Mouse (Mus musculus): ENCODE data around the gene Aass.
A peak's percentile ranks its signal among the peaks of the same experiment; 100 is the strongest.
"Not testable (repeated sequence)": the region's sequence is repeated elsewhere in the genome, so short reads cannot be mapped to it uniquely, and the experiment has no call there.

The Aass gene

DNA sequence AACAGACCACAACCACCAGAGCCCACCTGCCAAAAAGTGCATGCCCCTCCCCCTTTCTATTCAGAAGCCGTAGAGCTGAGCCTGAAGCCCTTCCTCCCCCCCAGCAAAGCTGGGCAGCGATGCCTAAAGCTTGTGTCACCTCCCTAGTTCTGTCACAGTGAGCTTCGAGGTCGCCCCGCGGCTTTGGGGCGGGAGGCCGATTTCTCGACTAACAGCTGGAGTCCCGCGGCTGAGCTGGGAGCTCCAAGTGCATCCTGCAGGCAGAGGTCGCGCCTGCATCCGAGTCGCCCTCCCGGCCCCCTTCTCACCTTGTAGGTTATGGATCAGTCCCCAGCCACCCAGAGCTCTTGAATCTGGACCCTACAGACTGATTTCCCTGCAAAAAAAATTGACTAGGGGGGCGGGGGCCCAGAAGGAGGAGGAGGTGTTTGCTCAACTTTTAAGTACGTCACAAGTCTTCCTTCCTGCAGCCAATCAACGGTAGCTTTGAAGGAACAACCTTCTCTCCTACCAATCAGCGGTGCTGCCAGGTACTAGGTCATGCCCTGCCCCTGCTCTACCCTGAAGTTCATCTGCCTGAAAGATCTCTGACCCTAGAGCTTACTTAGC lies at the start of gene Aass:
Aass (minus strand) TSS at position 414 of the 609 bp plus-strand sequence.
- DNase-seq (ENCODE audit: extremely low spot score, low spot score), result peak; percentile 54

DNA sequence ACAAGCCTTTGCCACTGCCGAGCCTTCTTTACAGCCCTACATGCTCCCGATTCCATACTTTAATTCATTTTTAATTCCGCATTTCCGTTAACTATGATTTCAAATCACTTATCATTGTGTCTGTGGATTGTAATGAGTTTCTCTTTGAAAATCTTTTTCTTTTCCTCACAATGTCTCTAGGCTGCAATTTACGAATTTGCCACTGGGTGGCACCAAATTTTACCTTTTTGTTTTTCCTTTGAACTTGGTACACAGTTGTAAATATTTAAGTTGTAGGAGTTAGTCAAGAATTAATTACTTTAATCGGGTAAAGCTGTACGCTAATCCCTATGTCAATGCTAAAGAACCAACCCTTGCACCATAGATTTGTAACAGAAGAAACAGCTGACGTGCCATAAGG lies 47.3 kb upstream of the Aass start:
- DNase-seq (ENCODE audit: extremely low spot score, low spot score), result peak; percentile 48

DNA sequence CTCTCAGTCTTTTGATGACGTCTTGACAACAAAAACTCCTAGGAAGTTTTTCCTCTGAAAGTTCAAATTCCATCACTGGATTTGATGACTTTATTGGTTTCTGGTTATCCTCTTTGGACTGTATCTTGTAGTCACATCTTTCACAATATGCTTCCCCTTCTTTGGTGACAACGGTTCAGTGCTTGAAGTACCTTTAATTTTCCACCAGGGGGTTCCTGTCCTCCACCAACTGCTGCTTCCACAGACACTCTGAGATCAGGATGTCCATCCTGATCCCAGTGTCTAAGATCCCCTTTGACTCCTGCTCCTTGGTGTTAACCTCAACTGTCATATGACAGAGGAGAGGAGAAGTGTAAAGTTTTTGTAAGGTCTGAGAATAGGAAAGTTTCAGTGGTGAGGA lies 31.0 kb upstream of the Aass start:
- DNase-seq (ENCODE audit: extremely low spot score, low spot score), result not testable (repeated sequence)

DNA sequence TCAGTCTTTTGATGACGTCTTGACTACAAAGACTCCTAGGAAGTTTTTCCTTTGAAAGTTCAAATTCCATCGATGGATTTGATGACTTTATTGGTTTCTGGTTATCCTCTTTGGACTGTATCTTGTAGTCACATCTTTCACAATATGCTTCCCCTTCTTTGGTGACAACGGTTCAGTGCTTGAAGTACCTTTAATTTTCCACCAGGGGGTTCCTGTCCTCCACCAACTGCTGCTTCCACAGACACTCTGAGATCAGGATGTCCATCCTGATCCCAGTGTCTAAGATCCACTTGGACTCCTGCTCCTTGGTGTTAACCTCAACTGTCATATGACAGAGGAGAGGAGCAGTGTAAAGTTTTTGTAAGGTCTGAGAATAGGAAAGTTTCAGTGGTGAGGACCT lies 23.6 kb upstream of the Aass start:
- not testable (repeated sequence) for DNase-seq (ENCODE audit: extremely low spot score, low spot score)

GRCm38 (mm10) chr6:23153112-23153511 lies 20.3 kb upstream of the Aass start:
- DNase-seq (ENCODE audit: extremely low spot score, low spot score), result no peak

DNA sequence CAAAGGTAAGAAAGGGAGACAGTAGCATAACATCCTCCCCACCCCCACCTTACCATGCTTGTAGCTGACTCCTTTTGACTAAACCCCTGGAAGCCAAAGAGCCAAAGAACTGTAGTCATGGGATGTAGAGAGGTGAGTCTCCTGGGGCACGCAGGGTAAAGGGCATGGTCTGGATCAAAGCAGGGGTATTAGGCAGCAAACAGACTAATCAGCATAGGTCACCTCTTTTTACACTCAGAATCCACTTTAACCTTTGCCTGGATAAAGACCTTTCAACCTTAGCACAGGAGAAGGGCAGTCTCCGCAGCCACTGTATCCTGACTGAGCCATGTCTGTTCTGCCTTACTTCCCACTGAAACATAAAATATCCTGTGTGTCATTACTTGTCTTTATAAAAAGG lies 14.4 kb upstream of the Aass start:
- no peak for DNase-seq (ENCODE audit: extremely low spot score, low spot score)

GRCm38 (mm10) chr6:23143980-23144379 lies 11.2 kb upstream of the Aass start:
- no peak for DNase-seq (ENCODE audit: extremely low spot score, low spot score)

DNA sequence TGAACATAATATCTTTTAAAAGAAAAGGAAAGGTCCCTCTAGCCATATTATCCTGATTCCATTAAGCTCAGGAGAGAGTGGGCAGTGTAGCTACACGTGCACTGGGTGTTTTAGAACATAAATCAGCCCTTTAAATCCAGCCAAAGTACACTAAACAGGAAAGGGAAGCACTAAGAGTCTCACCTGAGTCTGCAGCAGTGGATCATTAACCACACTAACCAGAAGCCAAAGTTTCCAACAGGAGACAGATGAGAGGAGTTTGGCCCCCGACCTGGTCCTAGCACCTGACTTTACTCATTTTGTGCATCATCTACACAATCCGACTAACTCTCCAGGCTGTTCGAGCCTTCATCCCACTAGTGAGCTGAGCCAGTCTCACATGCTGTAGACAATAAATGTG lies 1.8 kb downstream of the Aass start:
- DNase-seq (ENCODE audit: extremely low spot score, low spot score), result no peak

GRCm38 (mm10) chr6:23129201-23129600 lies 3.6 kb downstream of the Aass start:
- no peak for DNase-seq (ENCODE audit: extremely low spot score, low spot score)

- no peak for DNase-seq (ENCODE audit: extremely low spot score, low spot score)
Observed at GRCm38 (mm10) chr6:23126706-23127105, 6.1 kb downstream of the Aass start.

GRCm38 (mm10) chr6:23125831-23126230 lies 7.0 kb downstream of the Aass start:
- no peak for DNase-seq (ENCODE audit: extremely low spot score, low spot score)

DNA sequence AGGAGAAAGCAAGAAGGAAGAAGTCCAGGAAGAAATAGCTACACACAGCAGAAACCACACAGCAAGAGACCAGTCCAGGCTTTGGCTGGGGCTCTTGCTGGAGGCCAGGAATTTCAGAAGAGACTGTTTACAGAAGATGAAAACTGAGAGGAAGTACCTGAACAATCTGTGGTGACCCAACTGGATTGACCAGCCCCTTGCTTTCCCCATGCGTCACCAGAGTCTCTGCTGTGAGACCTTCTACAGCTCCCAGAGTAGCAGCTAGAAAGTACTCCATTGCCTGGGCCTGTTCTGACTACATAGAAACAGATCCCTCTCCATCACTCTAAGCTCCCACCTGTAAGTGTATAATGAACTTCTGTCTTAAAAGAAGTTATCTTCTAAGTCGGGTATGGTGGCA lies 8.0 kb downstream of the Aass start:
- no peak for DNase-seq (ENCODE audit: extremely low spot score, low spot score)

- no peak for DNase-seq (ENCODE audit: extremely low spot score, low spot score)
Observed at GRCm38 (mm10) chr6:23122934-23123333, 9.9 kb downstream of the Aass start.

GRCm38 (mm10) chr6:23114781-23115180 lies 18.0 kb downstream of the Aass start:
- no peak for DNase-seq (ENCODE audit: extremely low spot score, low spot score)

GRCm38 (mm10) chr6:23107069-23107468 lies 25.7 kb downstream of the Aass start:
- DNase-seq (ENCODE audit: extremely low spot score, low spot score), result no peak

DNA sequence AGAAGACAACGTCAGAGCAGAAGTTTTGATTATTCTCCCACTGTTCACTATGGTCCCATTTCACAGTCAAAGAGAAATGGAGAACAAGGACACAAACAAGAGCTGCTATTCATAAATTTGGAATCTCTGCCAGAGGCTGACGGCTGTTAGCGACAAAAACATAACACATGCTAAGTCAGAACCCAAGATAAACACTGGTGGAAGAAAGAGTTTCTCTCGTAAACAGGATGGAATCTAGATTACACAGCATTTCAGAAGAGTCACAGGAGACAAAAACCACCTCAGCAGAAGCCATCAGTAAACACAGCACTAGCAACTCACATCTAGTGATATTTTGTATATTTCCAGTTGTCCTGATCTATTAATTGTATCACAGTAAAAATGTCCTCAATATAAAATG lies 26.4 kb downstream of the Aass start:
- DNase-seq (ENCODE audit: extremely low spot score, low spot score), result no peak

- not testable (repeated sequence) for DNase-seq (ENCODE audit: extremely low spot score, low spot score)
Observed at GRCm38 (mm10) chr6:23090346-23091055, 42.3 kb downstream of the Aass start.

DNA sequence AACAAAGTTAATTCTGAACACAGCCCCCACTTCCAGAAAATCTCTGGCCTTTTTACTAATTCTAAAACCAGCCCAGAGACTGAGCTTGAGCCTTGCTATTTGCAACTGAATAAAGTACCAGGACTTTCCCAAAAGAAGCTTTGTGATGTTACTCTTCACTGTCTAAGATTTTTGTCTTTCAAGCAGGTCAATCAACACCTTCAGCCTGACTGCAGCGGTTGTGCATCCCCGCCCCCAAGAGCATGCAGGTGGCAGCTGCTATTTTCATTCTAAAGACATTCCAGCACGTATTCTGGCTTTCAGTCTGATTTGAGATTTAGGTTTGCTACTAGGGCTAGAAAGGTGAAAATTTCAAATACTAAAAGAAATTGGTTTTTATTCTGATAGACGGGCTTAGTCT lies 43.5 kb downstream of the Aass start:
- not testable (repeated sequence) for DNase-seq (ENCODE audit: extremely low spot score, low spot score)

DNA sequence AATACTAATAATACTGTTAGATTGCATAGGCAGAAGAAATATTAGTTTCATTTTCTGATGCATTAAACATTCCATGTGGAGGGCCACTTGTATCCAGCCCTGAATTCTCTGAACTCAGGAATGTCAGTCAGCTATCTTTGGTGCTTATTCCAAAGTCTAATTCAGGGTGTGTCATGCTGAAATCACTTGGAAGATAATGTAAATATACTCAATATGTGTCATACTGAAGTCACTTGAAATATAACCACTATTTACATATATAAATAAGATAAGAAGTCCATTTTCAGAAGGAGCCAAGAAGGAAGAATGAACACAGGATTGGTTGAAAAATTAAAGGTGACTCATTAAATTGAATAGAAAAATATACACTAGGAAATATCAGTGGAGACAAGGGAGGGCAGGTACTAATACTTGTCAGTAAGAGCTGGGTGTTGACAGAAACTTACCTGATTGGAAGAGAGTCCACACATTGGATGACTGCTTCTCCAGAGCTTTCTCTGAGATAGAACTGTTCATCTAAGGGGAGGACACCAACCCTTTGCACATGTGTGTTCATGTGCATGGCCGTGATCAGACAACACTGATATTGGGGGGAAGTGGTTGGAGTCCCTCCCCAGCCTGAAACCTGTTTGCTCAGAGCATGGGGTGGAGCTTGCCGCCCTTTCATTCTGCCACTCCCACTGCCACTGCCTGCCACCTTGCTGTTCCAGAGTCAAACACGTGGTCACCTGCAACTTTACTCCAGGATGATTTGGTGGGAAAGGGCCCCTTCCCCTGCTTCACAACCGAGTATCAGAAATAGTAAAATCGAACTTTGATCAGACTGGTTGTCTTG lies 48.0 kb downstream of the Aass start:
- DNase-seq (ENCODE audit: extremely low spot score, low spot score), result no peak

DNA sequence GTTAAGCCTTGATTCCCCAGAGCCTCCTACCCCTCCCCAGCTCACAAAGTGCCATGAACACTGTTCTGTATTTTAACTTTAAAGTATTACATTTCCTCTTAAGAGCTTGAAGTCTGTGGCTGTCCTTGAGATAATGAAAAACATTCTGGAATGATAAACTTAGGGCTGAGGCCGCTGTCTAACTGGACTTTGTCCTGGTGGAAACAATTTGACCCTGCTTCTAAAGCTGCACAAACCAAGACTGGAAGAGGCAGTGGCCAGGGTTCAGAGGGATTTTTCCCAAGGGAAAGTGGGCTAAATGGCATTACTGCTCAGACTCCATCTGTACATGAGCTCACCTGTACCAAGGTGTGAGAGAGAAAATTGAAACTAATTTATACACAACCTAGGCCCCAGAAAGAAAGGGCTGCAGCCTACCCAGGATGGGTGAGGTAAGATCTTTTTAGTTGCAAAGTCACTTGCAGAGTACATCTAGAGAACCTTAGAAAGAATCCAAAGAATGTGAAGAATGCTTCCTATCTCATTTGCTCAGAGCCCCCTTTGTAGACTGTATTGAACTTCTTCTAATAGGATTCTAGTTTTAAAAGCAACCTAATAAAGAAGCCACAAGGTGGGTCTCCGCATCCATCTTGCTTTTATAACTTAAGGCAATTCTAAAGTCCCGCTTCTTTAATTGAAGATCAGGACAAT lies 52.6 kb downstream of the Aass start:
- DNase-seq (ENCODE audit: extremely low spot score, low spot score), result no peak

DNA sequence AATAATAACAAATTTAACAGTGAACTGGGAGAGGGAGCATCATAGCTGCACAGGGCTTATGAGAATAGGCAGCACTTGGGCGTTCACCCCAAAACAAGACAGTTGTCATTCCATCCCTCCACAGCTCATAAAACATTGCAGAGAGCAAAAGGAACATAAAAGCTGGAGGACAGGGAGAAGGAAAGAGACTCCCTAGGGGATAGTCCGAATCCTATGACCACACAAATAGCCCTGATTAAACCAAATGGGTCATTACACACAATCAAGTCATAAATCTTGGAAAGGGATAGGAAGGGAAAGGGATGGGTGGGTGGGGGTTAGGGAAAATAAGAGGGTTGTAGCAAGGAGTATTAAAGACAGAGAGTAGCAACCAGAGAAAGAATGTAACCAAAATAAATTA lies 54.5 kb downstream of the Aass start:
- DNase-seq (ENCODE audit: extremely low spot score, low spot score), result no peak

DNA sequence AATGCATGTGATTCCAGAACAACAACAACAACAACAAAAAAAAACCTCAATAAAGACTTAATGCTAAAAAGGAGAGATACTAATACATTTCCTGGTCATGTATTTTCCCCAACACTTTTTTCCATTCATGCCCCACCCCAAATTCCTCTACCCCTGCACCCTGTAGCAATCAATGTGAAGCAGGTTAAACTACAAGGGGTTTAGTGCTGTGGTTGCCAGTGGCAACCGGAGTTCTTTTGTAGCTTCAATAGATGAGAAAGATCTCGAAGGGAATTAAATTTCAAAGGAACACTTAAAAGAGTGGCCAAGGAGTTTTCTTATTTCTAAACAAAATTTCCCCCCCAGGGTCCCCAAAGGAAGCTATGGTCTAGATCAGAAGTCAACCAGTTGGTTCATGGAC lies 56.7 kb downstream of the Aass start:
- DNase-seq (ENCODE audit: extremely low spot score, low spot score), result no peak

Data from neural tube, embryonic 10.5 days (tissue).